Mouse (Mus musculus) ES-E14 (cell line): ENCODE results near the gene Art1.

ENCODE experiments used
- CHD2 ChIP-seq: IDR thresholded peaks from 2 replicates; pipeline ENCODE4 v1.6.1; 2014; ENCODE audit warnings: mild to moderate bottlenecking, low read depth, low read length, inconsistent platforms
- HCFC1 ChIP-seq: IDR thresholded peaks from 2 replicates; pipeline ENCODE4 v1.6.1; 2012; ENCODE audit warnings: low read length, inconsistent platforms, borderline replicate concordance; ENCODE audit not compliant: insufficient read depth
- MAFK ChIP-seq: IDR thresholded peaks from 2 replicates; pipeline ENCODE4 v1.6.1; 2014; ENCODE audit warnings: mild to moderate bottlenecking, low read depth, low read length, inconsistent platforms; ENCODE audit not compliant: insufficient read depth
- ZC3H11A ChIP-seq: IDR thresholded peaks from 2 replicates; pipeline ENCODE4 v1.6.1; 2012; ENCODE audit warnings: low read depth, mild to moderate bottlenecking, inconsistent platforms, low read length, borderline replicate concordance
- ZNF384 ChIP-seq: IDR thresholded peaks from 2 replicates; pipeline ENCODE4 v1.6.1; 2012; ENCODE audit warnings: low read depth, low read length, inconsistent platforms

GRCm38 (mm10) chr7:102120326-102120725 is 18.8 kb downstream of the Art1 start:
- TF ChIP-seq CHD2 (no peak), MAFK (no peak), HCFC1 (no peak), ZNF384 (no peak), ZC3H11A (no peak)
